Mouse (Mus musculus) lung, adult 2 months (tissue): ENCODE results near the gene Tnfsf8.

Experiments
- CTCF ChIP-seq: fragments of 200-500 bp; IDR thresholded peaks from 2 replicates; pipeline ENCODE4 v1.5.1; 2011; ENCODE audit warnings: mild to moderate bottlenecking, low read length, control low read depth; ENCODE audit not compliant: insufficient read depth
- POLR2A ChIP-seq: fragments of 200-500 bp; IDR thresholded peaks from 2 replicates; pipeline ENCODE4 v1.6.1; 2011; ENCODE audit warnings: low read depth, mild to moderate bottlenecking, control low read depth, low read length, borderline replicate concordance; ENCODE audit errors: extremely low read depth

DNA sequence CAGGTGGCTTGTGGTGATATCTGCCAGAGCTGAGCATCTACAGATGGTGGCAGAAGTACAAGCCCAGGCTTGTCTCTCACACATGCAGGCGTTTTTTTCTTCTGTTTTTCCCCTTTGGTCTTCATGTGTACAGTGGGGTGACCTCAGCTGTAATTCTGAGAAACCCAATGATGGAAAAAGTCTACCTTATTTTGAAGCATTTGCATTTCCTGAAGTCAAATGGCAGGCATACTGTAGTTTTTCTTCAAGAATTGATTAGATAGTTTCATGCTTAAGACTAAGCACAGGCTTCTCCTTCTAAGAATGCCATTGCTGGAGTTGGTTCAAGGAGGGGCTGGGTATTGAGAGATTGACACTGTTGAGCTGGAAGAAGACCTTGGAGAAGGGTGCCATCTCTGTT lies 18.9 kb downstream of the Tnfsf8 start:
- no peak for TF ChIP-seq CTCF
- TF ChIP-seq POLR2A: no peak
